Mouse (Mus musculus): ENCODE measurements around the gene Xylt2. TPM values are rescaled to one million over a fixed set of nuclear protein-coding genes. Genes with fewer than 3 reads are reported as not detected.

Gene Xylt2
- polyA plus RNA-seq, 1 experiment = 0.33 TPM

- H3K9me3 ChIP-seq (ENCODE audit: control insufficient read depth, low read length) = peaks cover 2% of the 10 kb centered on the region; the same call in 1 of the 2 replicates
- H3K4me3 ChIP-seq (replicated peaks) = no peak overlapping the region
- H3K4me1 ChIP-seq (ENCODE audit: control insufficient read depth) = peaks cover 4% of the 10 kb centered on the region
- no peaks in the 10 kb centered on the region for H3K36me3 ChIP-seq (ENCODE audit: control insufficient read depth)
- TF ChIP-seq TAL1 (IDR thresholded peaks at IDR 0.05; ENCODE audit: low read length) = no peak
- TF ChIP-seq GATA1 (IDR thresholded peaks at IDR 0.05; ENCODE audit: low read length) = no peak
- H3K27me3 ChIP-seq (ENCODE audit: control insufficient read depth) = no peaks in the 10 kb centered on the region
Observed at GRCm38 (mm10) chr11:94682427-94682826, 5.1 kb upstream of the Xylt2 start.

DNA sequence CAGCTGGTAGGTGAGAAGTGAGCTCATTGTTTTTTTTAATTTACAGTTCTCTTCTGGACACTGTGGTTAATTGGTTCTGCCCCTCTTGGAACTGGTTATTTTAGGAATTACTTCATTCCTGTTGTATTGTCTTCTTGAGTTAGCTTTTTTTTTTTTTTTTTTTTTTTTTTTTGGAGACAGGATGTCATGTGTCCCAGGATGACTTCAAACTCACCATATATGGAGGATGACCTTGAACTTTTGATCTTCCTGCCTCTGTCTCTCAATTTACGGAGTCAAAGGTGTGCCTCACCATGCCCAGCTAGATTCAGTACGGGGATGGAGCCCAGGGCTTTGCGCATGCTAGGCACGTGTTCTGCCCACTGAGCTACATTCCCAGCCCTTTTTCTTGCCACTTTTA lies 4.3 kb upstream of the Xylt2 start:
- no peak overlapping the region for H3K4me3 ChIP-seq (replicated peaks)
- peaks cover 12% of the 10 kb centered on the region for H3K4me1 ChIP-seq (ENCODE audit: control insufficient read depth)
- no peaks in the 10 kb centered on the region for H3K36me3 ChIP-seq (ENCODE audit: control insufficient read depth)
- peaks cover 2% of the 10 kb centered on the region; the same call in 1 of the 2 replicates for H3K9me3 ChIP-seq (ENCODE audit: control insufficient read depth, low read length)
- H3K27me3 ChIP-seq (ENCODE audit: control insufficient read depth) = no peaks in the 10 kb centered on the region
- TF ChIP-seq TAL1 (IDR thresholded peaks at IDR 0.05; ENCODE audit: low read length) = no peak
- no peak for TF ChIP-seq GATA1 (IDR thresholded peaks at IDR 0.05; ENCODE audit: low read length)

DNA sequence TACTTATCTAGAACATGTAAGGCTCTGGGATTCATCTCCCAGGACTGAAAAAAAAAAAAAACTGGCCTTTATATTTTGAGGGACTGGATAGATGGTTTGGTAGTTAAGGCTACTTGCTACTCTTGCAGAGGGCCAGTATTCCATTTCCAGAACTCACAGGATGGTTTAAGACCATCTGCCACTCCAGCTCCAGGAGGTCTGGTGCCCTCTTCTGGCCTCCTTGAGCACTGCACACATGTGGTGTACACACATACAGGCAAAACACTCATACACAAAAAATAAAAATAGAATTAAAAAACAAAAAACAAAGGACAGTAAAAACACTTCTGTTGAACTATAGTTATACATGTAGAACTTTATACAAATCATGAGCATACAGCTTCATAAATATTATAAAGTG lies 3.3 kb upstream of the Xylt2 start:
- TF ChIP-seq TAL1 (IDR thresholded peaks at IDR 0.05; ENCODE audit: low read length) (no peak), GATA1 (IDR thresholded peaks at IDR 0.05; ENCODE audit: low read length) (no peak)
- peaks cover 18% of the 10 kb centered on the region for H3K4me1 ChIP-seq (ENCODE audit: control insufficient read depth)

GRCm38 (mm10) chr11:94677607-94678145 lies 361 bp upstream of the Xylt2 start:
- peaks cover 2% of the 10 kb centered on the region; the same call in 1 of the 2 replicates for H3K27me3 ChIP-seq (ENCODE audit: control insufficient read depth)
- TF ChIP-seq GATA1 (IDR thresholded peaks at IDR 0.05; ENCODE audit: low read length) (no peak), TAL1 (IDR thresholded peaks at IDR 0.05; ENCODE audit: low read length) (no peak)
- H3K4me1 ChIP-seq (ENCODE audit: control insufficient read depth) = peaks cover 18% of the 10 kb centered on the region
- no peaks in the 10 kb centered on the region for H3K36me3 ChIP-seq (ENCODE audit: control insufficient read depth)
- H3K9me3 ChIP-seq (ENCODE audit: control insufficient read depth, low read length) = peaks cover 2% of the 10 kb centered on the region; the same call in 1 of the 2 replicates
- H3K4me3 ChIP-seq (replicated peaks) = peak overlapping the region; percentile 87

More for the DNA sequence above, 3.3 kb upstream of the Xylt2 start:
- Histone ChIP-seq H3K4me3 (replicated peaks) (no peak overlapping the region), H3K9me3 (ENCODE audit: control insufficient read depth, low read length) (peaks cover 2% of the 10 kb centered on the region; the same call in 1 of the 2 replicates), H3K27me3 (ENCODE audit: control insufficient read depth) (peaks cover 2% of the 10 kb centered on the region; the same call in 1 of the 2 replicates), H3K36me3 (ENCODE audit: control insufficient read depth) (no peaks in the 10 kb centered on the region)

GRCm38 (mm10) chr11:94676308-94676707 lies 1.0 kb downstream of the Xylt2 start:
- H3K4me3 ChIP-seq (replicated peaks) = peak overlapping the region; percentile 87
- no peak for TF ChIP-seq TAL1 (IDR thresholded peaks at IDR 0.05; ENCODE audit: low read length)
- no peak for TF ChIP-seq GATA1 (IDR thresholded peaks at IDR 0.05; ENCODE audit: low read length)
- no peaks in the 10 kb centered on the region for H3K36me3 ChIP-seq (ENCODE audit: control insufficient read depth)
- peaks cover 18% of the 10 kb centered on the region for H3K4me1 ChIP-seq (ENCODE audit: control insufficient read depth)
- H3K27me3 ChIP-seq (ENCODE audit: control insufficient read depth) = peaks cover 2% of the 10 kb centered on the region; the same call in 1 of the 2 replicates
- H3K9me3 ChIP-seq (ENCODE audit: control insufficient read depth, low read length) = peaks cover 2% of the 10 kb centered on the region; the same call in 1 of the 2 replicates

DNA sequence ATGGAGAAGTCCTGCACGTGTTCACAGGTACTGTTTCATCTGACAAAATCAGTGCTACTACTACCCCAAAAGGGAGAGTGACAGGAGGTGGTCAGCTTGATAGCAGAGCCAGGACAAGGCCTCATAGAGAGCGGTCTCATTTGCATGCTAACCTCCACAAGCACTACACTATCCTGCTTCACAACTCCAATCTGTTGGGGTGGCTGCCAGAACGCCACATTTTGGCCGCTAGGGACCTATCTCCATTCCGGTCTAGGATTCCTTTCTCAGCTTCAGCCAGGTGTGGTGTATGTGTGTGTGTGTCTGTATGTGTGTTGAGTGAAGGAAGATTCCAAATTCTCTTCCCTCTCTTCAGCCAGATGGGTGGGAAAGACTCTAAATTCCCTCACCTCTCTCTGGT lies 1.9 kb downstream of the Xylt2 start:
- peaks cover 2% of the 10 kb centered on the region; the same call in 1 of the 2 replicates for H3K27me3 ChIP-seq (ENCODE audit: control insufficient read depth)
- H3K4me1 ChIP-seq (ENCODE audit: control insufficient read depth) = peaks cover 18% of the 10 kb centered on the region
- TF ChIP-seq TAL1 (IDR thresholded peaks at IDR 0.05; ENCODE audit: low read length) = no peak
- no peak for TF ChIP-seq GATA1 (IDR thresholded peaks at IDR 0.05; ENCODE audit: low read length)
- peaks cover under 1% of the 10 kb centered on the region for H3K36me3 ChIP-seq (ENCODE audit: control insufficient read depth)
- H3K9me3 ChIP-seq (ENCODE audit: control insufficient read depth, low read length) = no peaks in the 10 kb centered on the region
- H3K4me3 ChIP-seq (replicated peaks) = no peak overlapping the region

DNA sequence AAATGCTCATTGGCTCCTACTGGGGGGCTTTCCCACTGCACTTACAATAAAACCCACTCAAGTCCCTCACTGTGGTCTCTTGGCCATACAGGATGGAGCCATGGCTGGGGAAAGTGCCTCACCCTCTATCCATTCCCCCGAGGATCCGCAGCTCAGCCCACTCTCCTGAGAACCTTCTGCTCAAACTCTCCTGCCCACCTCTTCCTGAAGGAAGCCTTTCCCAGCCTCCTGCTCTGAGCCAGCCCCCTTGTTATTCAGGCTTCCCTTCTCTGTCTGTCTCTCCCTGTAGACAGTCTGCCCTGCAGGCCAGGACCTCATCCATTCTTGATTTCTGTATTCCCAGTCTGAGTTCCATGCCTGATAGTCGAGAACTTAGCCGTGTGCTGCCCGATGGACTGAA lies 2.3 kb downstream of the Xylt2 start:
- Histone ChIP-seq H3K4me1 (ENCODE audit: control insufficient read depth) (peaks cover 18% of the 10 kb centered on the region), H3K4me3 (replicated peaks) (no peak overlapping the region), H3K27me3 (ENCODE audit: control insufficient read depth) (peaks cover 2% of the 10 kb centered on the region; the same call in 1 of the 2 replicates), H3K9me3 (ENCODE audit: control insufficient read depth, low read length) (no peaks in the 10 kb centered on the region), H3K36me3 (ENCODE audit: control insufficient read depth) (peaks cover 6% of the 10 kb centered on the region)
- TF ChIP-seq TAL1 (IDR thresholded peaks at IDR 0.05; ENCODE audit: low read length) = no peak
- no peak for TF ChIP-seq GATA1 (IDR thresholded peaks at IDR 0.05; ENCODE audit: low read length)

DNA sequence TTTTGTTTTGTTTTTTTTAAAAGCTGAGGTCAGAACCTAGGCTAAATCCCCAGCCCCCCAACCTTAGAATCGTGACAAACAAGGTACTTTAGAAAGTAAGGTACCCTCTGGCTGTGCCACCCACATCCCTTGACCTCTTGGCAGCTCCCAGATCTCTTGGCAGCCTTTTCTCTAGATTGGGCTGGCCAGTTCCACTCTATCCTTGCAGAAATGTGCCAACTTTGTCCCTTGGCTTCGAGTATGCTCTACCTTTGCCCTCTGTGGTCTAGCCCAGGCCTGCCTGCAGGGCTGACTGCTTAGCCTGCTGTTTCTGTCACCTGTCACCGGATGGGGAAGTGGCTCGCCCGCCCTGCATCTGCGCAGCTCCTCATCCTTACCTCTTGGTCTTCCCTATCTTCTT lies 12.0 kb downstream of the Xylt2 start:
- Histone ChIP-seq H3K4me3 (replicated peaks) (no peak overlapping the region), H3K4me1 (ENCODE audit: control insufficient read depth) (no peaks in the 10 kb centered on the region), H3K9me3 (ENCODE audit: control insufficient read depth, low read length) (no peaks in the 10 kb centered on the region), H3K36me3 (ENCODE audit: control insufficient read depth) (peaks cover 82% of the 10 kb centered on the region), H3K27me3 (ENCODE audit: control insufficient read depth) (no peaks in the 10 kb centered on the region)
- TF ChIP-seq TAL1 (IDR thresholded peaks at IDR 0.05; ENCODE audit: low read length) = no peak
- TF ChIP-seq GATA1 (IDR thresholded peaks at IDR 0.05; ENCODE audit: low read length) = no peak

DNA sequence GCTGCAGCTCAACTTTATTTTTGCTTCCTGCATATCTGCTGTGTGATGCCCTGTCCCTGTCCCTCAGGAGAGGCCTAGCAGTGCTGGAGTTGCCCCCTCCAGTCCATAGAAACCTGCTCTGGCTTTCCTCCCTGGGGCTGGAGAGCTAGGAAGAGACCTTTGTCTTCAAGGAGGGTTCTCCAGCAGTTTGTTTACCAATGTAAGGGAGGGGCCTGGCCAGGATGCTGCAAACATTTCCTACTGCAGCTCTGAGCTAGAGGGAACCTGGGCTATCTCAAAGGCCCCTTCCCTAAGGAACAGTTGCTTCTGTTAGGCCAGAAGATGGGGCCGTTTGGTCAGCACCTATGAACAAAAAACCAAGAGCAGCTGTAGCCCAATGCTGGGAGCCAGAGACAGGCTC lies 16.0 kb downstream of the Xylt2 start:
- H3K36me3 ChIP-seq (ENCODE audit: control insufficient read depth) = peaks cover 83% of the 10 kb centered on the region
- TF ChIP-seq GATA1 (IDR thresholded peaks at IDR 0.05; ENCODE audit: low read length) (no peak), TAL1 (IDR thresholded peaks at IDR 0.05; ENCODE audit: low read length) (no peak)
- H3K27me3 ChIP-seq (ENCODE audit: control insufficient read depth) = no peaks in the 10 kb centered on the region
- H3K4me1 ChIP-seq (ENCODE audit: control insufficient read depth) = peaks cover 5% of the 10 kb centered on the region
- no peak overlapping the region for H3K4me3 ChIP-seq (replicated peaks)
- H3K9me3 ChIP-seq (ENCODE audit: control insufficient read depth, low read length) = no peaks in the 10 kb centered on the region

All from erythroblast, embryonic 14.5 days (primary cell).